Mouse (Mus musculus): ENCODE results near the gene Emb. TPM values are rescaled to one million over a fixed set of nuclear protein-coding genes. Genes with fewer than 3 reads are reported as not detected.
"Not testable (repeated sequence)": the region's sequence is repeated elsewhere in the genome, so short reads cannot be mapped to it uniquely, and the experiment has no call there.

Emb gene
- polyA plus RNA-seq (2014; fragmentation: Nextera tagmentation; extraction: Ambion mirVana) = 10.1 and 15.2 TPM in 2 replicates

DNA sequence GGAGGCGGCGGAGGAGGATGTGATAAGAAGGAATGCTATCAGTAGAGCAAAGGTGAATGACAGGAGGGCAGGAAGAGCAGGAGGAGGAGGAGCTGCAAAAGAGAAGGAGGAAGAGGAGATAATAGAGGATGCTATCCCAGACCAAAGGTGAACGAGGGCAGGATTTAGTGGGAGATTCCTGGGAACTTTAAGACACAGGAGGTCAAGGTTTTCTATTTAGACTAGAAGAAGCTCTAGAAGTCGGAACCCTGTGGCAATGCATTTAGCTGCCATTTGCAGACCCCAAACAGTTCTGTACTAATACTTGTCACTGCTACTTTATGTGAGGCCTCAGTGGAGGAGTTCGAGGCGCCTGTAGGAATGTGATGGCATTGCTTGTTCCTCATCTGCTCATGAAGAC, at the start of gene Emb:
Emb (plus strand) TSS at position 301 of the 400 bp plus-strand sequence.
- Histone ChIP-seq H3K4me3 (ENCODE audit: low read depth, low read length) (no peak within 1 kb of the TSS), H3K27ac (ENCODE audit: low read depth, low read length) (no peak within 1 kb of the TSS), H3K9ac (replicated peaks; ENCODE audit: low read depth, low read length) (no peak within 1 kb of the TSS), H3K4me2 (ENCODE audit: low read depth, low read length) (no peak within 1 kb of the TSS), H3K27me3 (ENCODE audit: control insufficient read depth, insufficient read depth, low read length) (no peaks in the 10 kb centered on the region), H3K4me1 (ENCODE audit: control insufficient read depth, insufficient read depth, low read length) (no peaks in the 10 kb centered on the region), H3K36me3 (ENCODE audit: control insufficient read depth, insufficient read depth, low read length) (no peaks in the 10 kb centered on the region), H3K9me3 (ENCODE audit: control insufficient read depth, low read length) (no peaks in the 10 kb centered on the region)
- ATAC-seq (ENCODE audit: low read depth) = no peak
- WGBS = 77% methylated on average over 6 of the region's 6 CpGs

GRCm38 (mm10) chr13:117163906-117164305, 44.4 kb upstream of the Emb start:
- no peak for ATAC-seq (ENCODE audit: low read depth)
- H3K4me1 ChIP-seq (ENCODE audit: control insufficient read depth, insufficient read depth, low read length) = no peaks in the 10 kb centered on the region
- no peaks in the 10 kb centered on the region for H3K36me3 ChIP-seq (ENCODE audit: control insufficient read depth, insufficient read depth, low read length)
- H3K4me3 ChIP-seq (ENCODE audit: low read depth, low read length) = no peak overlapping the region
- no peak overlapping the region for H3K27ac ChIP-seq (ENCODE audit: low read depth, low read length)
- no peaks in the 10 kb centered on the region for H3K9me3 ChIP-seq (ENCODE audit: control insufficient read depth, low read length)
- 76% methylated on average over 5 of the region's 5 CpGs for WGBS
- no peak overlapping the region for H3K9ac ChIP-seq (replicated peaks; ENCODE audit: low read depth, low read length)
- H3K27me3 ChIP-seq (ENCODE audit: control insufficient read depth, insufficient read depth, low read length) = no peaks in the 10 kb centered on the region
- no peak overlapping the region for H3K4me2 ChIP-seq (ENCODE audit: low read depth, low read length)

GRCm38 (mm10) chr13:117165071-117165470, 43.3 kb upstream of the Emb start:
- Histone ChIP-seq H3K4me3 (ENCODE audit: low read depth, low read length) (no peak overlapping the region), H3K36me3 (ENCODE audit: control insufficient read depth, insufficient read depth, low read length) (no peaks in the 10 kb centered on the region), H3K9ac (replicated peaks; ENCODE audit: low read depth, low read length) (no peak overlapping the region), H3K9me3 (ENCODE audit: control insufficient read depth, low read length) (no peaks in the 10 kb centered on the region), H3K4me2 (ENCODE audit: low read depth, low read length) (no peak overlapping the region), H3K27me3 (ENCODE audit: control insufficient read depth, insufficient read depth, low read length) (no peaks in the 10 kb centered on the region), H3K4me1 (ENCODE audit: control insufficient read depth, insufficient read depth, low read length) (no peaks in the 10 kb centered on the region), H3K27ac (ENCODE audit: low read depth, low read length) (no peak overlapping the region)
- WGBS = 93% methylated on average over 8 of the region's 8 CpGs
- ATAC-seq (ENCODE audit: low read depth) = no peak

GRCm38 (mm10) chr13:117180912-117181311, 27.4 kb upstream of the Emb start:
- WGBS = 52% methylated on average over 3 of the region's 3 CpGs
- not testable (repeated sequence) for H3K36me3 ChIP-seq (ENCODE audit: control insufficient read depth, insufficient read depth, low read length); H3K9ac ChIP-seq (replicated peaks; ENCODE audit: low read depth, low read length); H3K27ac ChIP-seq (ENCODE audit: low read depth, low read length); H3K4me2 ChIP-seq (ENCODE audit: low read depth, low read length); ATAC-seq (ENCODE audit: low read depth); H3K9me3 ChIP-seq (ENCODE audit: control insufficient read depth, low read length); H3K4me3 ChIP-seq (ENCODE audit: low read depth, low read length); H3K27me3 ChIP-seq (ENCODE audit: control insufficient read depth, insufficient read depth, low read length); H3K4me1 ChIP-seq (ENCODE audit: control insufficient read depth, insufficient read depth, low read length)

GRCm38 (mm10) chr13:117183288-117183687, 25.0 kb upstream of the Emb start:
- Histone ChIP-seq H3K36me3 (ENCODE audit: control insufficient read depth, insufficient read depth, low read length) (no peaks in the 10 kb centered on the region), H3K27ac (ENCODE audit: low read depth, low read length) (no peak overlapping the region), H3K9me3 (ENCODE audit: control insufficient read depth, low read length) (no peaks in the 10 kb centered on the region), H3K4me1 (ENCODE audit: control insufficient read depth, insufficient read depth, low read length) (no peaks in the 10 kb centered on the region), H3K4me3 (ENCODE audit: low read depth, low read length) (no peak overlapping the region), H3K9ac (replicated peaks; ENCODE audit: low read depth, low read length) (no peak overlapping the region), H3K4me2 (ENCODE audit: low read depth, low read length) (no peak overlapping the region), H3K27me3 (ENCODE audit: control insufficient read depth, insufficient read depth, low read length) (no peaks in the 10 kb centered on the region)
- no peak for ATAC-seq (ENCODE audit: low read depth)
- 86% methylated on average over 6 of the region's 6 CpGs for WGBS

DNA sequence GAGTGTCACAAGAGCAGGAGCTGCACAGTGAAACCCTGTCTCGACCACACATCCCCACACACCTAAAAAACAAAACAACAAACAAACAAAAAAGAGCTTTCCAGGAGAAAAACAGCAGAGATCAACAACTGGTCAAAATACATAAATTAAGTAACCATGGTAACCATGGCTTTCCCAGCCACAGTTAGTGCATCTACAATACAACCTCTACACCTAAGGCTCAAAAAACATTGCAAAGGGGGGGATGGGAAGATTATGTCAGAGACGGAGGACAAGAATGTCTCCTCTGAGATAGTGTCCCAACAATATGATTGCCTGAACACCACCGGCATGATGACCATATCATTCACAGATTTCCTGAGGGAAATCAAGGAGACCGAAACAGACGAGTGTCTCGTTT, 23.0 kb upstream of the Emb start:
- Histone ChIP-seq H3K4me1 (ENCODE audit: control insufficient read depth, insufficient read depth, low read length) (no peaks in the 10 kb centered on the region), H3K4me3 (ENCODE audit: low read depth, low read length) (no peak overlapping the region), H3K9ac (replicated peaks; ENCODE audit: low read depth, low read length) (no peak overlapping the region), H3K36me3 (ENCODE audit: control insufficient read depth, insufficient read depth, low read length) (no peaks in the 10 kb centered on the region), H3K27ac (ENCODE audit: low read depth, low read length) (no peak overlapping the region), H3K27me3 (ENCODE audit: control insufficient read depth, insufficient read depth, low read length) (no peaks in the 10 kb centered on the region), H3K4me2 (ENCODE audit: low read depth, low read length) (no peak overlapping the region), H3K9me3 (ENCODE audit: control insufficient read depth, low read length) (no peaks in the 10 kb centered on the region)
- 68% methylated on average over 6 of the region's 6 CpGs for WGBS
- no peak for ATAC-seq (ENCODE audit: low read depth)

DNA sequence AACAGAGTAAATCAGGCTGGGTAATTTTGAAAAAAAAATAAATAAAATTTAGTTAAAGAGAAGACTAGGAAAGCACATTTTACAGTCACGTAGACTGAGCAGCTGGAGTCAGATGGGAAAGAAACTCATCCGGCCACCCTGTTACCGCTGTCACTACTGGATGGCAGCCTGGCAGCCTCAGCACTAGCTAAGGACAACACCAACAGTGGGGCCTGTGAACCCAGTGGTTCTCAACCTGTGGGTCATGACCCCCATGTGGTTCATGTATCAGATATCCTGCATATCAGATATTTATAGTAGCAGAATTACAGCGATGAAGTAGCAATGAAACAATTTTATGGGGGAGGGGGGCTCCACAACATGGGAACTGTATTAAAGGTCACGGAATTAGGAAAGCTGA, 16.2 kb upstream of the Emb start:
- ATAC-seq (ENCODE audit: low read depth) = no peak
- H3K4me1 ChIP-seq (ENCODE audit: control insufficient read depth, insufficient read depth, low read length) = no peaks in the 10 kb centered on the region
- H3K4me2 ChIP-seq (ENCODE audit: low read depth, low read length) = no peak overlapping the region
- no peak overlapping the region for H3K4me3 ChIP-seq (ENCODE audit: low read depth, low read length)
- no peak overlapping the region for H3K27ac ChIP-seq (ENCODE audit: low read depth, low read length)
- H3K9me3 ChIP-seq (ENCODE audit: control insufficient read depth, low read length) = no peaks in the 10 kb centered on the region
- H3K36me3 ChIP-seq (ENCODE audit: control insufficient read depth, insufficient read depth, low read length) = no peaks in the 10 kb centered on the region
- H3K27me3 ChIP-seq (ENCODE audit: control insufficient read depth, insufficient read depth, low read length) = no peaks in the 10 kb centered on the region
- 88% methylated on average over 5 of the region's 5 CpGs for WGBS
- no peak overlapping the region for H3K9ac ChIP-seq (replicated peaks; ENCODE audit: low read depth, low read length)

DNA sequence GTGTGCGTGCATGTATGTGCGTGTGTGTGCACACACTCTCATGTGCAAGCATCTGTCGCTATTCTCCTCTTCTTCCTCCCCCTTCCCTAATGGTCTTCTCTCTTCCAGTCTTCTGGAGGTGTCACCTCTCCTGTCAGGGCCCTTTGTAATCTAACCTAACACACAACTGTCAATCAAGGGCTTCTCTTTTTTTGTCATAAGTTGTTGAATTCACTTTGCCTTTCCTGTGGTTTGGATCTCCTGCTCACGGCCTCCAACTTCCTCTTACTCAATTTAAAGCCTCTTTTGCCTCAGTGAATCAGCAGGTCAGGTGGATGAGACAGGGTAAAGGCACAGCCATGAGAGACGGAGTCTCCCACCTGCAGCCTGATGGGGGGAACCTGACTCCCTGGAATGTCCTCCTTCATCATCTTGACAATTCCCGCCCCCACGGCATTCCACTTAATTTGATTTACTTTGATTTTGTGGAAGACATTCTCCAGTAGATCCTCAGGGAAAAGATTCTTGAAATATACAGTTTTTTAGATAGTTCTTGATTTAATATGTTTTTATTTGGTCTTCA, 14.8 kb upstream of the Emb start:
- H3K9ac ChIP-seq (replicated peaks; ENCODE audit: low read depth, low read length) = no peak overlapping the region
- H3K4me2 ChIP-seq (ENCODE audit: low read depth, low read length) = no peak overlapping the region
- WGBS = 83% methylated on average over 7 of the region's 7 CpGs
- H3K9me3 ChIP-seq (ENCODE audit: control insufficient read depth, low read length) = no peaks in the 10 kb centered on the region
- no peaks in the 10 kb centered on the region for H3K4me1 ChIP-seq (ENCODE audit: control insufficient read depth, insufficient read depth, low read length)
- H3K27ac ChIP-seq (ENCODE audit: low read depth, low read length) = no peak overlapping the region
- no peaks in the 10 kb centered on the region for H3K27me3 ChIP-seq (ENCODE audit: control insufficient read depth, insufficient read depth, low read length)
- no peak for ATAC-seq (ENCODE audit: low read depth)
- H3K36me3 ChIP-seq (ENCODE audit: control insufficient read depth, insufficient read depth, low read length) = no peaks in the 10 kb centered on the region
- H3K4me3 ChIP-seq (ENCODE audit: low read depth, low read length) = no peak overlapping the region

DNA sequence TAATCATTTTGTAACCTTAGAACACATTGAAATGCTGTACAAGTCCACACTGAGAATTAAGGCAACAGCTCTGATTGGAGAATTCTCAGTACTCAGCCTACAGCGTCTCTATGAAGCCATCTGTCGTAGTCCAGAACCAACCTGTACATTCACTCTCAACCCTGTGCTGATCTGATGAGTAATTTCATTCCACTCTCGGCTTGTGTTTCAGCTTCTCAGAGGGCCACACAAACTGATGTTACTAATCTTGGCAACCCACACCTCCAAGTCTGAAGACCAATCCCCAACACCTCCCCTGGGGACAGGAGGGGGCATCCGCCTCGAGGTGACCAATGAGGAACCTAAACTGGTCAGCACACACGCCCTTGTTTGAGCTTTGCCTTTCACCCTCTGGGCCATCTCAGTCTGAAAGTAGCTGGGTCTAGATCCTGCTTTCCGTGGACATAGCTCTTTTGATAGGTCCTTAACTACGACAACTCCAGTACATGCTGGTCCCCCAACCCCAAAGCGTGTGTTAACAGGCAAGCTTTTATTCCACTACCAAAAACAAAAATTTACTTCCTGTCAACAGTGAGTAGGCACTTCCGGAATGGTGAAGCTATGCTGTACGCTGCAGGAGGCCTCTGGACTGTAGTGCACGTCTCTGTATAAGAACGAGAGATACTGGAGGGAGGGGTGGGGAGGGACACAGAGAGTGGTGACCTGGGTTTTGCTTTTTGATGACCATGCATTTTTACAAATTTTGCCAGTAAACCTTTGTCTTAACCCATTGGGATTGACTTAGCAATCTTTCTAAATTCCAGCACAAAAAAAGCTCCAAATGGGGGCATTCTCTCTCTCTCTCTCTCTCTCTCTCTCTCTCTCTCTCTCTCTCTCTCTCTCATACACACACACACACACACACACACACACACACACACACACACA, 12.5 kb upstream of the Emb start:
- no peak overlapping the region for H3K4me3 ChIP-seq (ENCODE audit: low read depth, low read length)
- no peaks in the 10 kb centered on the region for H3K4me1 ChIP-seq (ENCODE audit: control insufficient read depth, insufficient read depth, low read length)
- no peak overlapping the region for H3K4me2 ChIP-seq (ENCODE audit: low read depth, low read length)
- H3K9ac ChIP-seq (replicated peaks; ENCODE audit: low read depth, low read length) = no peak overlapping the region
- no peak for ATAC-seq (ENCODE audit: low read depth)
- no peaks in the 10 kb centered on the region for H3K9me3 ChIP-seq (ENCODE audit: control insufficient read depth, low read length)
- no peaks in the 10 kb centered on the region for H3K36me3 ChIP-seq (ENCODE audit: control insufficient read depth, insufficient read depth, low read length)
- no peak overlapping the region for H3K27ac ChIP-seq (ENCODE audit: low read depth, low read length)
- 87% methylated on average over 13 of the region's 13 CpGs for WGBS
- H3K27me3 ChIP-seq (ENCODE audit: control insufficient read depth, insufficient read depth, low read length) = no peaks in the 10 kb centered on the region

All from neural tube, embryonic 14.5 days (tissue).